Mouse (Mus musculus) urinary bladder, postnatal 36 days (tissue): ENCODE measurements at regions not wholly inside any gene's neighbourhood (a gene's known extent, or its start where the extent isn't known, plus 50 kb on each side); places are given as distances from the start of the nearest gene placed in this dataset.
A peak's percentile ranks its signal among the peaks of the same experiment; 100 is the strongest.

Source experiments
- DNase-seq, 2 experiments: peaks; one replicate each; pipeline ENCODE4 v3.0.0; 2022; ENCODE audit warnings: low spot score in 2 of 2, mixed read lengths in 1 of 2

- DNase-seq = peak in 1 of 2 experiments; percentile 1
Observed at GRCm38 (mm10) chr2:99236968-99237367, 569.9 kb upstream of the Gm10800 start.
